Comparison of ENCODE assay signal across 13 mouse cellular contexts in the genomic region with DNA sequence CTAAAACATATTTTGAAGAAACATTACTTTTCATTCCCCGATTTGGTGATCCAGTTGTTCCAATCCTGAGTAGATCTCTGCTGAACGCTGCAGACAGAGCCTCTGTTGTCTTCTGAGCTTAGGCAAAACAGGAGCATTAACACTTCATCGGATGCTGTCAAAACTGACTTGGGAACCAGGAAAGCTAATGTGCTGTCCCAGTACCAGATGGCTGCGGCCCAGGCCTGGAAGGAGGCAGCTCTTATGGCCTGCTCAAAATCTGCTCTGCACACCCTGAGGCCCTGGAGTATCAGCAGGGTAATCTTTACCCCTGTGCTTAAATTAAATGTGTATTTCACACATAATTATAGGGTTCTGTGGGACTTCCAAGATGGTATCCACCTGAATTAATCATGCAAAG.
DNase-seq lines count a peak whose midpoint lies in the region; ATAC-seq and TF ChIP-seq lines count a peak whose summit lies in the region.
"Had no signal": no experiment of that assay in that cellular context is flagged by ENCODE, and none has a peak within 500 bp of the region (broad histone marks: within the 10 kb centered on the region; RNA-seq: fewer than 3 reads in every experiment).

No protein-coding gene starts in this region.

- H3K4me2 ChIP-seq in limb, embryonic 12.5 days = no peak overlapping the region
- no peak overlapping the region for H3K4me2 ChIP-seq in liver, postnatal 0 days (ENCODE audit: low read depth, low read length)
- H3K4me2 ChIP-seq: limb, embryonic 15.5 days; midbrain, embryonic 12.5 days; neural tube, embryonic 15.5 days had no signal

- peak; percentile 21 for DNase-seq in layer of hippocampus, adult 8-10 months (ENCODE audit: low spot score in 2 of 2)
- DNase-seq in layer of hippocampus, adult 11-12 months (ENCODE audit: low spot score) = no peak
- peak; percentile 3 for DNase-seq in cerebellum, adult 9-10 months
- peak; percentile 31 to 40 for DNase-seq in cerebellum, postnatal 36 days
- no peak for DNase-seq in c-Kit-positive CD71-positive TER-119-positive erythroid progenitor cells, embryonic 14.5 days (ENCODE audit: low spot score)
- no peak for DNase-seq in liver, postnatal 0 days
- DNase-seq: kidney, postnatal 25 days had no signal

- TF ChIP-seq EP300 in liver, postnatal 0 days (IDR thresholded peaks at IDR 0.05; ENCODE audit: low read depth) = no peak

- H3K9ac ChIP-seq in limb, embryonic 12.5 days (replicated peaks) = no peak overlapping the region
- no peak overlapping the region for H3K9ac ChIP-seq in liver, postnatal 0 days (replicated peaks)
- H3K9ac ChIP-seq: limb, embryonic 15.5 days; midbrain, embryonic 12.5 days; neural tube, embryonic 15.5 days had no signal

- WGBS in limb, embryonic 12.5 days = 44% methylated on average over 4 of the region's 4 CpGs
- WGBS in liver, postnatal 0 days (ENCODE audit: insufficient replicate concordance) = 70% methylated on average over 4 of the region's 4 CpGs

- no peak for ATAC-seq in limb, embryonic 12.5 days (ENCODE audit: insufficient number of reproducible peaks, insufficient read depth, low FRiP score, low TSS enrichment, low read depth)
- ATAC-seq in liver, postnatal 0 days = no peak
- ATAC-seq: hindbrain, embryonic 16.5 days had no signal

- H3K4me3 ChIP-seq in limb, embryonic 12.5 days (replicated peaks) = no peak overlapping the region
- H3K4me3 ChIP-seq in liver, postnatal 0 days (ENCODE audit: low read depth, low read length) = no peak overlapping the region
- H3K4me3 ChIP-seq: heart, embryonic 10.5 days; limb, embryonic 15.5 days; midbrain, embryonic 12.5 days; neural tube, embryonic 15.5 days had no signal

- H3K4me1 ChIP-seq in limb, embryonic 12.5 days (replicated peaks) = peaks cover 35% of the 10 kb centered on the region
- no peaks in the 10 kb centered on the region for H3K4me1 ChIP-seq in liver, postnatal 0 days (ENCODE audit: insufficient read depth)
- H3K4me1 ChIP-seq: heart, embryonic 10.5 days had no signal

- H3K36me3 ChIP-seq in limb, embryonic 12.5 days = no peaks in the 10 kb centered on the region
- H3K36me3 ChIP-seq in liver, postnatal 0 days (replicated peaks; ENCODE audit: insufficient read depth, low read length) = no peaks in the 10 kb centered on the region
- H3K36me3 ChIP-seq: heart, embryonic 10.5 days; limb, embryonic 15.5 days; midbrain, embryonic 12.5 days; neural tube, embryonic 15.5 days had no signal

- H3K27ac ChIP-seq in limb, embryonic 12.5 days = peak overlapping the region; percentile 56
- no peak overlapping the region for H3K27ac ChIP-seq in liver, postnatal 0 days (ENCODE audit: low read depth)
- H3K27ac ChIP-seq: heart, embryonic 10.5 days; limb, embryonic 15.5 days; midbrain, embryonic 12.5 days had no signal

- no peak for TF ChIP-seq CTCF in liver, postnatal 0 days (IDR thresholded peaks at IDR 0.05; ENCODE audit: low read depth)

- H3K9me3 ChIP-seq in limb, embryonic 12.5 days = 0 out of 2 replicates have a peak, but pooled peaks cover 4% of the 10 kb centered on the region
- no peaks in the 10 kb centered on the region for H3K9me3 ChIP-seq in liver, postnatal 0 days (ENCODE audit: low read length)
- H3K9me3 ChIP-seq: heart, embryonic 10.5 days; limb, embryonic 15.5 days; midbrain, embryonic 12.5 days; neural tube, embryonic 15.5 days had no signal

- H3K27me3 ChIP-seq in limb, embryonic 12.5 days = no peaks in the 10 kb centered on the region
- H3K27me3 ChIP-seq in liver, postnatal 0 days (ENCODE audit: insufficient read depth, low read length) = no peaks in the 10 kb centered on the region
- H3K27me3 ChIP-seq: limb, embryonic 15.5 days; midbrain, embryonic 12.5 days; neural tube, embryonic 15.5 days had no signal

Comparison
In these comparisons a context has a peak if more than half of its experiments do, and no peak if none do; other contexts are left out.
1. DNase-seq: peak in layer of hippocampus, adult 8-10 months (2 of 2), cerebellum, adult 9-10 months (single experiment) and cerebellum, postnatal 36 days (2 of 2); none in layer of hippocampus, adult 11-12 months (single experiment), c-Kit-positive CD71-positive TER-119-positive erythroid progenitor cells, embryonic 14.5 days (single experiment) and liver, postnatal 0 days (single experiment).